Mouse (Mus musculus) adrenal gland, postnatal 36 days (tissue): Measurements from ENCODE around the gene Kcnq5. TPM values are rescaled to one million over a fixed set of nuclear protein-coding genes. Genes with fewer than 3 reads are reported as not detected.
"Not testable (repeated sequence)": the region's sequence is repeated elsewhere in the genome, so short reads cannot be mapped to it uniquely, and the experiment has no call there.

ENCODE experiments used
- DNase-seq, 2 experiments: peaks; one replicate each; pipeline ENCODE4 v3.0.0; 2021; ENCODE audit warnings: mixed read lengths in 1 of 2
- total RNA-seq, 2 experiments: library from RNA; stranded (reverse); gene quantifications; 2 replicates each; pipeline ENCODE4 v1.2.3; 2021

Gene Kcnq5
- total RNA-seq, 2 experiments from 2014 or later = 0.53 TPM

DNA sequence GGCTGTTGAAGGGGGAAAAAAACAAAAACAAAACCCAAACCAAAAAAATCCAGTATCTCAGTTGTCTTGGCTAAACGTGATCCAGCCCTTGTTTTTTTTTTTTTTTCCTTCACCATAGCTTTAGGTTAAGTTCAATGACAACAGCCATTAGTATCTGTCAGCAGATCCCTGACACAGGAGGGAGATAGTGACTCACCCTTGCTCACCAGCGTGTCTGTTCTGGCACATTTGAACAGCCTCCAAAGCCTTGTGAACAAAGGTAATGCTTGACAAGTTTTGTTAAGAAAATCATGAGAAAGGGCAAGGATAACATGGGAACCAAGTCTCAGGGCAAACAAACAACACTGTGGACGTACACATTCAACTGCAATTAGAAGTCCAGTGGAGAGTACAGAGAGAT is 123.2 kb downstream of the Kcnq5 start:
- no peak for DNase-seq

DNA sequence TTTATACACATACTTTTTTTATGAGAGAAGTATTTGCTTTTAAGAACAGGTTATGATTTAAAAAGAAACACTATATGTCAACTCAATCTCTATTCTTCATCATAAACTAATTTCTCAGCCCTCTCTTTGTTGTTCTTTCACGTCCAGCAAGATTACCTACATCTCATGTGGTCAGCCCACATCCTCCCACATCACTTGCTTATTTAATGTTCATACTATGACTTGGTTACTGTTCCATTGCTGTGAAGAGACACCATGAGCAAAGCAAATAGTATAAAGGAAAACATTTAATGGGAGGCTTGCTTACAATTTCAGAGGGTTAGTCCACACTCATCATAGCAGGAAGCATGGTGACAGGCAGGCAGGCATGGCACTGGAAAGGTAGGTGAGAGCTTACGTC is 124.4 kb downstream of the Kcnq5 start:
- no peak for DNase-seq

DNA sequence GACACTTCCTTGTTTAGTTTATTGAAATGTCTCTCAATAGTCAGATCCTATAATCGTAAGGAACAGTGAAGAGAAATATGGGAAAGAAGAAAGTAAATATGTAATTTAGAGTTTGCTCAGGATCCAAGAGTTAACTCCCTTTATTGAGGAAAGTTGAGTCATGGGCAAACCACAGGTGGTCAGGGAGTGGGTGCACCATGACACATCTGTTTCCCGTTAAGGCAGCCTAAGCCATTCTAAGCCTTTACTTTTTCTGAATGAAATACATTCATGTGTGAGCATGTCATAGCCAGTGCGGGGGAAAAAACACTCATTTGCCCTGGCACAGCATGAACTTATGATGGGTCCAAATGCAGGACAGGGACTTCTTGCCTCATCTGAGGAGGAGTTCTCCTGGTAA is 125.4 kb downstream of the Kcnq5 start:
- DNase-seq = no peak

DNA sequence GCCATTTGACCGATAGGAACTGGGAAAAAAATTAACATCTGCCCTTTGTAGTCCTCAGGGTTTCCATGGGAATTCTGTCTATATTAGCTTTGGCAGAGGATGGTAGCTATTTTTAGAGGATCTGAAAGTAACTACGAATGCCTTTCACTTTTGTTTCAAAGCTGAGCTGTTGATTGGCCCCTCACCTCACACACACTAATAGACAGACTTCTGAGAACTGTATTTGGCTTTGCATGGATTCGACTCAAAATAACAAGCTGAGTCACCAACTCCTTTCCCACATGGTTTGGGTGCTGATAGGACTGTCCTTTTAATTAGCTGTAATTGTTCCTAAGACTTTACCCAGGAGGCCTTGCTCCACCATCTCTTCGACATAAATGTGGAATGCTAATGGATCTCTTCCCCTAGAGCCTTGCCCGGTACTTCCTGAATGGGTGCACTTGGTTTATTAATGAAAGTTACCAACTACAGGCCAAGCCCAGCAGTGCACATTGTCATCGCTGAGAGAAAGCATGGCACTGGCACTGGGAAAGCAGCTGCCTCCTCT is 131.8 kb downstream of the Kcnq5 start:
- DNase-seq = no peak

DNA sequence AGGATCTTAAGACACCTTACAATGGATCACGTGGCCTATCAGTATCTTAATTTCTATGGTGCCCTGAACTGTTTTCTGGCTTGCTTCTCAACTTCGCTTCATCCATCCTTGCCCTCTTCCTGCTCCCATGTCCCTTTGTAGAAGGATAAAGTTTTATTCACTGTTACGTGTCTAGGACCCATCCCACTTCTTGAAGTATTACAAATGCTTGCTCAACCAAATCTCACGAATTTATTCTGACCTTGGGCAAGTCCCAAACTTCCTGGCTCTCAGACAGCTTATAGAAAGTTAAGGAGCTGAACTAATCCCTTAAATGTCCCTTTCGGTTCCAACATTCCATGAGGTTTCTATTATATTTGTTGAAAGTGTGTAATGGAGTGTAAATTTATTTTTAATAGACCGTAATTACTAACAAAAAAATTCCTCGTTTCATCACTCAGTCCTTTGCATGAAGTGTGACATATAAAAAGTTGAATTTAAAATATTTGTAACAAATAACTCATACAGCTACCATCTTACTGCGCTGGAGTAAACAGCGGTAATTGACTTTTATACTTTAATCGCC is 141.6 kb downstream of the Kcnq5 start:
- DNase-seq = no peak

DNA sequence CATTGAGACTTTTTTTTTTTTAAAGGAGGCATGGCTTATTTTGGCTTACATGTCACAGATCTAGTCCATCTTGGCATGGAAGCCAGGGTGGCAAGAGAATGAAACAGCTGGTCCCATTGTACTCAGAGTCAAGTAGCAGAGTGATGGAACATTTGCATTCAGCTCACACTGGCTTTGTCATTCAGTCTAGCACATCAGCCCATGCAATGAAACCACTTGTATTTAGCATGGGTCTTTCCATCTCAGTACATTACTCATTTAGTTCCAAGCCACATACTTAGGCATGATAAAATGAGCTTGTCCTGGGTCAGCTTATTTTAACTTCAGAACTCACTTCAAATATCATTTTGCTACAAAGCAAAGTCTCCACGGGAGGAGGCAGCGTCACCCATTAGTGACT is 156.7 kb downstream of the Kcnq5 start:
- DNase-seq = no peak

DNA sequence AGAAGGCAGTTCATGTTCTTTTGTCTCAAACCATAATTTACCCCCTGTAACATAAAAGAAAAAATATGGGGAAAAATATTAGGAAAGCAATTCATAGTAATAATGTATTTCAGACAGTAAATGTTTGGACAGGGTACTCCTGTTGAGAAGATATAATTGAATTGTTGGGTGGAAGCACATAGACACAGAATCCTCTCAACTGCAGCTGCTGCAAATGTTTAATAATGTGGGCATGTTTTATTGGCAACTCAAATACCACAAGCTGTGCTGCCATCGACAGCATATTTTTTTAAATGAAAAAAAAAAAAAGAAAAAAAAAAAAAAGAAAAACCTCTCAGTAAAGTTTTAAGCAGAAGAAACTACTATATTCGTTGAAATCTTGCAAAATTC is 157.3 kb downstream of the Kcnq5 start:
- DNase-seq = no peak

DNA sequence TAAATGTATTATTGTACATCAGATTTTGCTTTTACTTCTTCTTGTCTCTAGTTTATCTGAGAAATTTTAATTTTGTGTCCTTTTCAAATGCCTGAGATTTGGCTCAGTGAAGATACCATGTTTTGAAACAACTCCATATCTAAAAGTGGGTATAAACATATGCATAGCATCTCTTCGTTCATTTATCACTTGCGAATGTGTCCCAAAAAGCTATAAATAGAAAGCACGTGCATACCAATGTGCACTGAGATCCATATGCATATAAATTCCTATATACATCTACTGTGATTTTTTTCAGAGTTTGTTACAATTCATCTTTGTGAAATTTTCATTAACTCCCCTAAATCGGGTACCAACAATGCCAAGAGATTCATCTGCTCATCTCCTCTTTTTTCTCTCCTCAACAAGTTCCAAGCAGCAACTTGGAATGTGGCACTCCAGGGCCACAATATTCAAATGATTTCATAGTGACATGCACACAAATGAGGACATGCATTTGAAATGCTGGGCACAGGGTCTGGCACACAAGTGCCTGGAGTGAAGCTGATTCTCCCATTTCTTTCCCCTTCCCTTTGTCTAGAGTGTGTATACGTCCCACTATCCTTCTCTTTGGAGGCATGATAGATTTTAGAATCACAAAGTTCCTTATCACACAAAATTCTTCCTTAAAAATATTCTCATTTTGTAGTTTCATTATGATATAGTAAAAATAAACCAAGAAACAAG is 157.8 kb downstream of the Kcnq5 start:
- DNase-seq = no peak

DNA sequence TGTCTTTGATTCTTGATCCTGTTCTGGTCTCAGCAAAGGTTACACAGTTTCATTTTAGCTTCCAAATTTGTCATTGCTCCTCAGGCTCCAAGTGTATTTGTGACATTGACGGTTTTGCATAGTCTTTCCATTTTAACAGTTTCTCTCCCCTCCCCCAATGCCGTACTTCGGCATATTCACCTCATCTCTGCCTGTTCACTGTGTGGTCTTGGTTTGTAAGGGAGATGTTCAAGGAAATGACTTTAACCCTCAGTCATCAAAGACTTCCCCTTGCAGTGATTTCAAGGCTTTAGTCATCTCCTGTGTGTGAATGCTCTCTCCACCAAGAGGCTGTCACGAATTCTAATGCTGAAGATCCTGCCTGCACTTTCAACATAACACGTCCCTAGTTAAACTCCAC is 181.0 kb downstream of the Kcnq5 start:
- DNase-seq = no peak

DNA sequence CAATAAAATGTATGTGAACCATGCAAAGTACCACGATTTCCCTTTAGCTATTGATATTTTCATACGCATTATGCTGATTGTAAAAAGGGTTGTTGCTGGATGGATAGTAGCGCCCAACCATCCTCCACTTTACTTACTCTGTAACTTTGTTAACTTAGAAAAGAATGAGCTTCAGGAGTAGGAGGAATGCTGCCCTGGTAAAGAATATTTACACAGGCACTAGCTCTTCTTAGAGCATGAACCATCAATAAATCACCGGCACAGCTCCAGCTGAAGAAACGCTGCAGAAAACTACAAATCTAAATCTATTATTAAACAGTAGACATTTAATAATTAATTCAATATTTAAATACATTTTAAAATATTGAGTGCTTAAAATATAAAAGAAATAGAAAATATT is 184.2 kb downstream of the Kcnq5 start:
- DNase-seq = no peak

DNA sequence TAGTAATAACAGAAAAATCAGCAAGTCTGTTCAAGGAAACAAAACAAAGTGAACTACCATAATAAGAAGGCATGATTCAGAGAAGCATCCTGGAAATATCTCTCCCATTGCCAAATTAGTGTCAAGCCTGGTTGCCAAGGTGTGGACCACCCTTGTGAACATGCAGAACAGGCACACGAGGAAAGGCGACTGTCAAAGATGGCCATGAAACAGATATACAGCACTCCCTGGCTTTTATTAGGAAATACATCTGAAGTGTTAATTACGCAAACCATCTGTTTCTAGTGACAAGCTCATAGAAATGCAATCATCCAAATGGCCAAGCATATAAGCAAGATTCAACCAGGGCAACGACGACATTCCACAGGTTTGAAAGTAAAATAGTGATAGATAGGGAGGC is 187.8 kb downstream of the Kcnq5 start:
- DNase-seq = no peak

DNA sequence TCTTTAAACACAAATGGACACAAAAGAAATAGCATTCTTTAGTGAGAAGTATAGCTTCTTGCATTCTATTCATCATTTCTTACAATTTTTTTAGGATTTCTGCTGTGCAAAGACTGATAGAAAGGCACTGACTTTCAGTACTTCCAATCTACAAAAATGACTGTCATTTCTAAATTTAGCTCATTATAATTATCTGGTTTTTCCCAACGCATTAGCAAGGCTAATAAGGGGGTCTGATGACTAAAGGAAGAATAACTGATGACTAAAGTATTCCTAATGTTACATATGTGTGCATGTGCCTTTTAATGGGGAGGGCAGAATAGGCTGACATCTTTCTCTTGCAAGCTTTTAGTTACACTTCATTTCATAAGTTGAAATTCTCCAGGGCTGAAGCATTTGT is 191.2 kb downstream of the Kcnq5 start:
- DNase-seq = no peak

DNA sequence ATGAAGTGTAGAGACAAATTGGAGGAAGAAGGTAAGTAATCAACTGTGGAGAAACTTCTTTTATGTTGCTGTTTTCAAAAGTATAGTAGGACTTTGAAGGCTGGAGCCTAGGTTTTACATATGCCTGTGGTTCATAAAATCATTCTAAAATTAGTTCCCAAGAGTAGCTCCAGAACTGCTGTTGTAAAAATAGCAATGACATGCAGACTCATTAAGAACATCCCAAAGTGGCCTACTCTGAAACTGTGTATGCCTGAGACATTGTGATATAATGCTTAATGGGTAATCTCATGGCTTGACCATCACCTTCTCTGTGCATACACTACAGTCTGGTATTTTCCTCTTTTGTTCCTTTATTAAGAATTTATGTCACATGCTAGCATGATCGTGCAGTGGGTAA is 212.4 kb downstream of the Kcnq5 start:
- DNase-seq = no peak

DNA sequence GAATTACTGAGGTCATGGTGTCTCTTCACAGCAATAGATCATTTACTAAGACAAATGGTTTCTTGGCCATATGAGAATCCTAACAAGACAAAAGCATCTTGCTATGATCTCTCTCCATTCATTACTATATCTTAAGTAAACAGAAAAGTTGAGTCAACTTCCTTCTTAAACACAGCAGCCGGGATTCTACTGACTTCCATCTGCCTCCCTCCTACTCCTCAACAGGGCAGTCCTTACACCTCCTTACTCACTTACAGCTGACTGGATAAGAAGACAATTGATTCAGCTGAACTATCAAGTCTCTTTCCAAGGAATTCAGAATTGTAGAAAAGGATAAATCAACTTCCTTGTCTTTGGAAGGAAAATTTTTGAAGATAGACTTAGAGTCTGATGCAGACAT is 232.6 kb downstream of the Kcnq5 start:
- no peak for DNase-seq

DNA sequence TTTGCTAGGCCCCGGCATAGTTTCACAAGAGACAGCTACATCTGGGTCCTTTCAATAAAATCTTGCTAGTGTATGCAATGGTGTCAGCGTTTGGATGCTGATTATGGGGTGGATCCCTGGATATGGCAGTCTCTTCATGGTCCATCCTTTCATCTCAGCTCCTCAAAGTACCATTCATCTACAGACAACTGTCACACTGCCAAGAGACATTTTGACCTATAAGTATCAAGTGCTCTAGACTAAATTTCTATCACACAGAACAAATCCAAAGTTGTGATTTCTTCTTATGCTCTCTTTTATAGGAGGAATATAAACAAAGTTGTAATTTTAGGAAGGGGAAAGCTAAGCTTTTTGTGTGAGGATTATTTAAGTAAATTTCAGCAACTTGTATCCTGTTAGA is 238.5 kb downstream of the Kcnq5 start:
- DNase-seq = not testable (repeated sequence)

DNA sequence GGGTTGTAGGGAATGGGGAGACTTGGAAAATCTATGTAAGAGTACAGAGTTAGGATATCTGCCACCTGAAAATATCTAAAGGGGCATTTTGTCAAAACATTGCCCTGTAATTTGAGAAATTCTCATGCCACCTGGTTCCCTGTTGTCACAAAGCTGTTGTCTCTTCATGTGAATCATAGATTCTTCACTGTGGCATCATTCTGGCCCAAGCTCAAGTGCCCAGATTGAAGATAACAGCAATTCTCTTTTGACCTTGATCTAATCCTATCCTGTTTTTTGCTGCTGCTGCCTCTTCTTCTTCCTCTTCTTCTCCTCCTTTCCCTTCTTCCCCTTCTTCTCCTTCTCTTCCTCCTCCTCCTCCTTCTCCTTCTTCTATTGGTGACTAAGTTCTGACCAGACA is 240.5 kb downstream of the Kcnq5 start:
- DNase-seq = peak; percentile 1 to 2

DNA sequence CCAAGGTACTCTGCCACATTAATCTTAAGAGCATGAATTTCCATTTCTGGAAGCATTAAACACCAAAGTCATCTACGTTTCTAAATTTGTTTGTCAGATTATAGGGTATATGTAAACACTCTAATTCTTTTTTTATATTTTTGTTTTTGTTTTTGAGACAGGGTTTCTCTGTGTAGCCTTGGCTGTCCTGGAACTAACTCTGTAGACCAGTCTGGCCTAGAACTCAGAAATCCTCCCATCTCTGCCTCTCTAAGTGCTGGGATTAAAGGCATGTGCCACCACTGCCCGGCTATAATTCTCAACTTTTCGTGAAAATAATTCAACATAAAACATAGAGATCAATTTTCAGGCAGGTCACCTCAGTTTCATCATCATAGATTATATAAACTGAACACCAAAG is 246.9 kb downstream of the Kcnq5 start:
- no peak for DNase-seq

DNA sequence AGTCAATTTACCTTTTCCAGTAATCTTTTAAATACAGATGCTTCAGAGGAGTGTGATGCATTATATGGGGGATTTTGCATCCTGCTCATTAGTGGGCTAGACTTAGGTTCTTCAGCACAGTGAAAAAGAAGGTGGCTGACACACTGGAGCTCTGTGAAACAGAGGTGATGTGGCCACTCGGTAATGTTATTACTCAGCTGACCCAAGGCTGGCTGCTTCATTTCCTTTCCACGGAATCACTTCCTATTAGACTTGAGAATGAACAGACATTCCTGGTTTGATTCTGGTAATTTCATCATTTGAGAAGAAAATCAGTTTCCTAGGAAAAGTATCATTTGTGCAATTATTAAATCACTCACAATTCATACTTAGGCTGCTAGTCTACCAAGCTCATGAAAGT is 249.0 kb downstream of the Kcnq5 start:
- no peak for DNase-seq

DNA sequence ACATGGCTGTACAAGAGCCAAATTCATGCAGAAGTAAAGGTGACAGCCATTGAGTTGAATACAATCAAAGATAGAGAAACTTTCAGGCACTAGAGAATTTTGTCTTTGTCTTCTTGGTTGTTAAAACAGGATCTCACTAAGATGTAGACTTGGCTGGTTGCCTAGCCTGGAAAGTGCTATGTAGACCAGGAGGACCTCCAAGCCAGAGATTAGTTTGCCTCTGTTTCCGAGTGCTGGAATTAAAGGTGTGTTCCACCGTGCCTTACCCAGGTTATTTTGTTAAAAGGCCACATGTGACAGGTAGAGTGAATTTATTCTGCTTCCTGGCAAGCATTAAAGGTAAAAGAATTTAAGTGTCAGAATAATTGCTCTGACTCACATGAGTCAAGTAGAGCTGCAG is 271.3 kb downstream of the Kcnq5 start:
- no peak for DNase-seq

DNA sequence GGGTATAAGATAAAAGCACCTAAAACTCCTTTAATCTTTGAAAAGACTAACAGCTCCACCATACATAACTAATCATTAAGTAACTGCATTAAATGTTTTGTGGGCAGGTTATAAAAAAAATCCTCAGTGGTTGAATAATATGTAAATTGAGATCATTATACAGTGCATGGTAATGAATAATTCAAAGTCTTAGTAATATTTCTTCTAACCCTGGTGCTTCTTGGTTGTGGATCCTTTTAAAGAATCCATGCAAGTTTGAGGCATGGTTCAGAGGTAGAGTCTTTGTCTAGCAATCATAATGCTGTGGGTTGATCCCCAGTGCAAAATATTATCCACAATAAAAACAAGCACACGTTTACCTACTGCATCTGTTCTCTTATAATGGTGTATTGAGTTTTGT is 272.8 kb downstream of the Kcnq5 start:
- no peak for DNase-seq

DNA sequence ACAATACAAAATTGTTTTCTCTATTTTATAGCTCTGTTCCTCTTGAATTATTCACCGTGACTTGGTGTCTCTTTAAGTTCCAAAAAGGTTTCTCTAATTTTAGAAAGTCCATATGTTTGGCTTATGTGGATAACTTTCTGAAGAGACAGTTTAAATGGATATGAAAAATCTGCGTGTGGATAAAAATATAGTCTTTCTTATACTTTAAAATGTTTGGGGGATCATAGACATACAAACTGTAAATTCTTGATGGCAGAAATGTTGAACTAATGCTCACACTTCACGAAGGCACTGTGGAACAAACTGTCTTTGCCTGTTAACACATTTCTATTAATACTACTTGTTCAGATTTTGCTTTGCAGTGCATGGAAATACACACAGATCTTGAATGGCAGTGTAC is 277.3 kb downstream of the Kcnq5 start:
- no peak for DNase-seq

DNA sequence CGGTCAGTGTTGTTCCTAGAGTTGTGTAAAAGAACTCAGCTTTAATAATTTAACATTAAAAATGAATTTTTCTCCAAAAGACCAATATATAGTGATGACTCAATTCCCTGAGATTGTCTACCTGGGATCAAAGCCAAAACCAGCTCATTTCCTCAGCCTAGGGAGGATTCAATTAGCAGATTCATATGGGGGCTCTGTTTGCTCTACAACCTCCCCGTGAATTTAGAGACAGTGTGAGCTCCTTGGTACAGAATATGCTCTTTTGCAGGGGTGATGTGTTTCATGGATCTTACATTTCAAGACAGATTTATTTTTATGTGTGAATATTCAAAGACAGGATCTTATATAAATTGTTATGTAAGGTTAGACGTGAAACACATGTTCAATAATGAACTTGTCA is 284.9 kb downstream of the Kcnq5 start:
- DNase-seq = no peak

DNA sequence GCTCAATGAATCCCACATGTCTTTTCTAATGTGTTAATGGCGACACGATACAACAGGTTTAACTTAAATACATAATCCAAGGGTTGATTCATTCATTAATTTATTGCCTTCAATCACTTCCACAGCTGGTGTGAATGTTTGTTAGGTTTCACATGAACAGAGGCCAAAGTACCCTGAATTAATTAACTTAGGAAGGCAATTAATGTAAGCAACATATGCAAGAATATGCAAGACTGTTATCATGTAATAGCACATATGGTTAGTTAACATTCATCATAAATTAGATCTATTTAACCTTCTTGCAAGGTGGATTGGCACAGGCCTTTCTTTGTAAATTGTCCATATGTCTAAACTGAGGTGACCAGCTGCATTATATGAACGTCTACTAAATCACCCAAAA is 300.9 kb downstream of the Kcnq5 start:
- DNase-seq = no peak

DNA sequence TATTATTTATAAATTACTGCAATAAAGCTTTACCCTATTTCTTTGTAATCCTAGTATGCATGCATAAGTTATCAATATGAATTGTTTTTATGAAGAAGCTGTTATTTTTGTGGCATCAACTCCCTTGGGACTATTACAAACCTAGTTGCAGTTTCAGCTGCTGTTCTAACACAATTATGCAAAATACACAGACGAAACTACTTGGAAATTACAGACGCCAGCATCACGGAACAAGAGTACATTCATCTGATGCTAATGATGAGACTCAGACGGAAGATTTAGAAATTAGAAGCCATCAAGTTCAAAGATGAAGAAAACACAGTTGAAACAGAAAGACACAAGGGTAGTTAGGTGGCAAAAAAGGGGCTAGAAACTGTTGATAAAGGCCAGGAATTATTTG is 310.9 kb downstream of the Kcnq5 start:
- DNase-seq = no peak
